Mouse (Mus musculus) intestine, embryonic 14.5 days (tissue): ENCODE measurements around the gene Rhbdl3. TPM values are rescaled to one million over a fixed set of nuclear protein-coding genes. Genes with fewer than 3 reads are reported as not detected.

Experiments
- ATAC-seq: fragments of 200-750 bp; cut with Nextera tagmentation; replicated peaks from 2 replicates; pipeline ENCODE4 v1.8.0; 2017; ENCODE audit warnings: low read depth, moderate number of reproducible peaks, moderate TSS enrichment, moderate library complexity; ENCODE audit not compliant: low FRiP score, low TSS enrichment
- DNase-seq: peaks from one replicate; pipeline ENCODE4 v3.0.0-alpha.2; 2018; ENCODE audit warnings: low spot score
- H3K27ac ChIP-seq: fragments of 300-500 bp; sonication (generic); 2 replicates; pipeline ENCODE4 v1.5.1; 2014; ENCODE audit warnings: low read depth, mild to moderate bottlenecking, control low read depth
- H3K27me3 ChIP-seq: fragments of 300-500 bp; sonication (generic); replicated peaks from 2 replicates; pipeline ENCODE4 v1.6.1; 2014; ENCODE audit warnings: low read length, control low read depth; ENCODE audit not compliant: control insufficient read depth, insufficient read depth
- H3K36me3 ChIP-seq: fragments of 300-500 bp; sonication (generic); 2 replicates; pipeline ENCODE4 v1.6.1; 2014; ENCODE audit warnings: low read length, control low read depth; ENCODE audit not compliant: control insufficient read depth, insufficient read depth
- H3K4me1 ChIP-seq: fragments of 300-500 bp; sonication (generic); replicated peaks from 2 replicates; pipeline ENCODE4 v1.6.1; 2014; ENCODE audit warnings: low read length, control low read depth, mixed read lengths; ENCODE audit not compliant: control insufficient read depth, insufficient read depth
- H3K4me2 ChIP-seq: fragments of 300-500 bp; sonication (generic); 2 replicates; pipeline ENCODE4 v1.6.1; 2014; ENCODE audit warnings: low read length
- H3K4me3 ChIP-seq: fragments of 300-500 bp; sonication (generic); 2 replicates; pipeline ENCODE4 v1.5.1; 2014; ENCODE audit warnings: low read depth, low read length, control low read depth, mixed read lengths
- H3K9ac ChIP-seq: fragments of 300-500 bp; sonication (generic); 2 replicates; pipeline ENCODE4 v1.6.1; 2014; ENCODE audit warnings: mild to moderate bottlenecking, low read length
- H3K9me3 ChIP-seq: fragments of 300-500 bp; sonication (generic); 2 replicates; pipeline ENCODE4 v1.6.1; 2016; ENCODE audit warnings: low read length, control low read depth; ENCODE audit not compliant: control insufficient read depth
- WGBS: fragments of 180-500 bp; shearing (Covaris S2); extraction: QIAGEN DNeasy Blood & Tissue Kit; methylation state at CpG from one replicate; pipeline ENCODE4 v1.1.7; 2014; 5-methylcytosine and 5-hydroxymethylcytosine counted together
- polyA plus RNA-seq: library from polyadenylated mRNA; unstranded; fragments of >200 nt; fragmentation: Nextera tagmentation; extraction: Ambion mirVana; gene quantifications from 2 replicates; pipeline ENCODE4 v1.2.1, GENCODE M21; 2014

Rhbdl3 gene
- polyA plus RNA-seq, 1 experiment from 2014 or later: 3.1 TPM

DNA sequence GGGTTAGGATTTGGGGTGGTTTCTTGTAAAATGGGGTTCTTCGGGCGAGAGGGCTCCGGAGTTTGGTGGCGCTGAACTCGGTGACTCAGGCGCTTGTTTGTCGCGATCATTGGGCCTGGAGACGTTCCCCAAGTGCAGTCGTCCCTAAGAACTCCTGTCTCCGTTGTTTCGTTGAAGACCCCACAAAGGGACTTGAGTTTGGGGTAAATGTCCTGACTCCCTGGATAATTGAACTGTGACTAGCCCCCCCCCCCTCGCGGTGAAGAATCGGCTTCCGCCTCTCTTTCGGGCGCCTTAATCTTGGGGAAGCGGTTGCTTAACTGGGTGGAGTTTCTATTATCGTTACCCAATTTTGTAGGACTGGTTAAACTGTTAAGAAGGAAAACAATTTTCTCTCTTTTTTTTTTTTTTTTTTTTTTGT, 82.9 kb downstream of the Rhbdl3 start:
- Histone ChIP-seq H3K4me1 (peaks cover 25% of the 10 kb centered on the region), H3K4me3 (peak overlapping the region; percentile 98), H3K27ac (peak overlapping the region; percentile 90), H3K27me3 (no peaks in the 10 kb centered on the region), H3K9ac (peak overlapping the region; percentile 100), H3K4me2 (peak overlapping the region; percentile 65), H3K36me3 (peaks cover 32% of the 10 kb centered on the region), H3K9me3 (no peaks in the 10 kb centered on the region)
- no peak for DNase-seq
- peak; percentile 35; the same call in 1 of the 2 replicates for ATAC-seq
- WGBS: under 1% methylated on average over 20 of the region's 20 CpGs

GRCm38 (mm10) chr11:80384461-80384860, 83.7 kb downstream of the Rhbdl3 start:
- Histone ChIP-seq H3K4me2 (peak overlapping the region; percentile 65), H3K36me3 (peaks cover 40% of the 10 kb centered on the region), H3K4me1 (peaks cover 25% of the 10 kb centered on the region), H3K27ac (no peak overlapping the region), H3K9ac (peak overlapping the region; percentile 100), H3K9me3 (no peaks in the 10 kb centered on the region), H3K27me3 (no peaks in the 10 kb centered on the region), H3K4me3 (peak overlapping the region; percentile 98)
- DNase-seq: no peak
- ATAC-seq: no peak

GRCm38 (mm10) chr11:80385055-80385454, 84.3 kb downstream of the Rhbdl3 start:
- Histone ChIP-seq H3K9ac (peak overlapping the region; percentile 100), H3K9me3 (no peaks in the 10 kb centered on the region), H3K27me3 (no peaks in the 10 kb centered on the region), H3K27ac (no peak overlapping the region), H3K36me3 (peaks cover 46% of the 10 kb centered on the region), H3K4me1 (peaks cover 25% of the 10 kb centered on the region), H3K4me2 (peak overlapping the region; percentile 65), H3K4me3 (peak overlapping the region; percentile 98)
- no peak for DNase-seq
- no peak for ATAC-seq
- 38% methylated on average over 4 of the region's 4 CpGs for WGBS

DNA sequence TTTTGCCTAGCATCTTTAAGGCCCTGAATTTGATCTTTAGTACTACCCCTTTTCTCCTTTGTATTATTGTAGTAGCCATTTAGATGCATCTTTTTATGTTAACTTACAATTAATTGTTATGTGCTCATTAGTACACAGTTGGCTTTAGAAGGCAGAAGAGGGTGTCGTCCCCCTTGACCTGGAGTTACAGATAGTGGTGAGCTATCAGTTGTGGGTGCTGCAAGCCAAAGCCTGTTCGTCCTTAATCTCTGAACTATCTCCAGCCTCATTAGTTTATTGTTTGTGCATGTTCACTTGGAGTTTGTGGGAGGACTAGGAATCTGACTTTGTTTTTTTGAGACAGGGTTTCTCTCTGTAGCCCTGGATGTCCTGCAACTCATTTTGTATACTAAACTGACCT, 86.1 kb downstream of the Rhbdl3 start:
- 68% methylated on average over 2 of the region's 2 CpGs for WGBS
- no peak for DNase-seq
- H3K36me3 ChIP-seq: peaks cover 62% of the 10 kb centered on the region

GRCm38 (mm10) chr11:80389885-80390284, 89.2 kb downstream of the Rhbdl3 start:
- WGBS: 84% methylated on average over 1 of the region's 1 CpGs
- peaks cover 19% of the 10 kb centered on the region for H3K4me1 ChIP-seq
- no peak overlapping the region for H3K4me3 ChIP-seq
- H3K9ac ChIP-seq: no peak overlapping the region
- no peak overlapping the region for H3K27ac ChIP-seq
- no peaks in the 10 kb centered on the region for H3K9me3 ChIP-seq
- no peaks in the 10 kb centered on the region for H3K27me3 ChIP-seq
- peaks cover 88% of the 10 kb centered on the region for H3K36me3 ChIP-seq
- H3K4me2 ChIP-seq: no peak overlapping the region
- ATAC-seq (no peak), DNase-seq (no peak)

More for the DNA sequence above, 86.1 kb downstream of the Rhbdl3 start:
- Histone ChIP-seq H3K9ac (no peak overlapping the region), H3K4me2 (peak overlapping the region; percentile 65; the same call in 1 of the 2 replicates), H3K4me3 (0 out of 2 replicates have a peak overlapping the region, but pooled peaks have one; percentile 98), H3K27ac (no peak overlapping the region), H3K4me1 (peaks cover 25% of the 10 kb centered on the region), H3K9me3 (no peaks in the 10 kb centered on the region), H3K27me3 (no peaks in the 10 kb centered on the region)
- ATAC-seq: no peak

GRCm38 (mm10) chr11:80391407-80392120, 90.9 kb downstream of the Rhbdl3 start:
- H3K27me3 ChIP-seq: no peaks in the 10 kb centered on the region
- H3K9me3 ChIP-seq: no peaks in the 10 kb centered on the region
- 96% methylated on average over 2 of the region's 2 CpGs for WGBS
- no peak overlapping the region for H3K27ac ChIP-seq
- no peak overlapping the region for H3K4me2 ChIP-seq
- peaks cover 93% of the 10 kb centered on the region for H3K36me3 ChIP-seq
- H3K4me1 ChIP-seq: 0 out of 2 replicates have a peak, but pooled peaks cover 3% of the 10 kb centered on the region
- no peak overlapping the region for H3K9ac ChIP-seq
- no peak overlapping the region for H3K4me3 ChIP-seq
- ATAC-seq: no peak
- DNase-seq: no peak

- Histone ChIP-seq H3K4me1 (no peaks in the 10 kb centered on the region), H3K9me3 (no peaks in the 10 kb centered on the region), H3K27ac (no peak overlapping the region), H3K4me3 (no peak overlapping the region), H3K36me3 (peaks cover 92% of the 10 kb centered on the region), H3K9ac (no peak overlapping the region), H3K27me3 (no peaks in the 10 kb centered on the region), H3K4me2 (no peak overlapping the region)
- 89% methylated on average over 3 of the region's 3 CpGs for WGBS
- no peak for ATAC-seq
- DNase-seq: no peak
These were observed 95.2 kb downstream of the Rhbdl3 start for GRCm38 (mm10) chr11:80395930-80396329.

- Histone ChIP-seq H3K27me3 (no peaks in the 10 kb centered on the region), H3K4me3 (no peak overlapping the region), H3K36me3 (peaks cover 91% of the 10 kb centered on the region), H3K9ac (no peak overlapping the region), H3K4me1 (no peaks in the 10 kb centered on the region), H3K9me3 (no peaks in the 10 kb centered on the region), H3K27ac (no peak overlapping the region), H3K4me2 (no peak overlapping the region)
- 90% methylated on average over 4 of the region's 4 CpGs for WGBS
- DNase-seq (no peak), ATAC-seq (no peak)
These were observed 95.9 kb downstream of the Rhbdl3 start for GRCm38 (mm10) chr11:80396617-80397016.
